Mouse (Mus musculus): ENCODE measurements around the gene Aqp11. TPM values are rescaled to one million over a fixed set of nuclear protein-coding genes. Genes with fewer than 3 reads are reported as not detected.

Aqp11 gene
- total RNA-seq, 2 experiments from 2014 or later, result 0.36 to 1.1 TPM

GRCm38 (mm10) chr7:97717326-97717725, 20.8 kb downstream of the Aqp11 start:
- no peak for ATAC-seq (replicated peaks; ENCODE audit: poor library complexity, severe bottlenecking)

- ATAC-seq (replicated peaks; ENCODE audit: poor library complexity, severe bottlenecking), result no peak
Observed at GRCm38 (mm10) chr7:97714651-97715050, 23.4 kb downstream of the Aqp11 start.

GRCm38 (mm10) chr7:97709204-97709603, 28.9 kb downstream of the Aqp11 start:
- ATAC-seq (replicated peaks; ENCODE audit: poor library complexity, severe bottlenecking), result peak; percentile 80

GRCm38 (mm10) chr7:97707809-97708208, 30.3 kb downstream of the Aqp11 start:
- no peak for ATAC-seq (replicated peaks; ENCODE audit: poor library complexity, severe bottlenecking)

- ATAC-seq (replicated peaks; ENCODE audit: poor library complexity, severe bottlenecking), result no peak
Observed at GRCm38 (mm10) chr7:97707123-97707522, 31.0 kb downstream of the Aqp11 start.

GRCm38 (mm10) chr7:97701106-97701505, 37.0 kb downstream of the Aqp11 start:
- no peak for ATAC-seq (replicated peaks; ENCODE audit: poor library complexity, severe bottlenecking)

GRCm38 (mm10) chr7:97700173-97700572, 37.9 kb downstream of the Aqp11 start:
- ATAC-seq (replicated peaks; ENCODE audit: poor library complexity, severe bottlenecking), result no peak

GRCm38 (mm10) chr7:97696506-97697254, 41.4 kb downstream of the Aqp11 start, which contains the start of gene Clns1a:
TSS of gene Clns1a (plus strand) at chr7:97696634.
- ATAC-seq (replicated peaks; ENCODE audit: poor library complexity, severe bottlenecking), result peak; percentile 98

GRCm38 (mm10) chr7:97696133-97696505, 42.0 kb downstream of the Aqp11 start:
- ATAC-seq (replicated peaks; ENCODE audit: poor library complexity, severe bottlenecking), result peak; percentile 33

GRCm38 (mm10) chr7:97695441-97695840, 42.6 kb downstream of the Aqp11 start:
- ATAC-seq (replicated peaks; ENCODE audit: poor library complexity, severe bottlenecking), result no peak

- ATAC-seq (replicated peaks; ENCODE audit: poor library complexity, severe bottlenecking), result peak; percentile 83
Observed at GRCm38 (mm10) chr7:97687831-97688230, 50.3 kb downstream of the Aqp11 start.

GRCm38 (mm10) chr7:97679239-97679638, 58.9 kb downstream of the Aqp11 start:
- ATAC-seq (replicated peaks; ENCODE audit: poor library complexity, severe bottlenecking), result no peak; the same call in 1 of the 2 replicates

Other genes with a start within 250 kb of the Aqp11 start
- gene Aamdc, start 158.8 kb downstream of the Aqp11 start, total RNA-seq (2014; fragmentation: Nextera tagmentation), result 15.4 and 36.3 TPM in 2 replicates
- 37.0 and 42.6 TPM in 2 replicates for gene Aamdc, start 158.8 kb downstream of the Aqp11 start, total RNA-seq (2017)
- gene Rsf1, start 158.4 kb downstream of the Aqp11 start, total RNA-seq (2014; fragmentation: Nextera tagmentation), result 21.9 and 33.3 TPM in 2 replicates
- gene Rsf1, start 158.4 kb downstream of the Aqp11 start, total RNA-seq (2017), result 35.8 and 38.3 TPM in 2 replicates
- 124 and 134 TPM in 2 replicates for gene Clns1a, start 41.7 kb downstream of the Aqp11 start, total RNA-seq (2014; fragmentation: Nextera tagmentation)
- gene Clns1a, start 41.7 kb downstream of the Aqp11 start, total RNA-seq (2017), result 153 and 162 TPM in 2 replicates
- 36.4 and 44.3 TPM in 2 replicates for gene Pak1, start 50.3 kb upstream of the Aqp11 start, total RNA-seq (2014; fragmentation: Nextera tagmentation)
- 52.5 and 56.6 TPM in 2 replicates for gene Pak1, start 50.3 kb upstream of the Aqp11 start, total RNA-seq (2017)
- gene Gdpd4, start 181.7 kb upstream of the Aqp11 start, total RNA-seq (2014; fragmentation: Nextera tagmentation), result not detected in 2 replicates
- gene Gdpd4, start 181.7 kb upstream of the Aqp11 start, total RNA-seq (2017), result not detected in 2 replicates

Measured in granulocyte monocyte progenitor cell, adult 5-6 weeks (primary cell).